Mouse (Mus musculus) adrenal gland, adult (tissue): ENCODE results near the gene Fndc7.

Source experiments
- DNase-seq, 2 experiments: peaks; one replicate each; pipeline ENCODE4 v3.0.0; 2022 to 2023; ENCODE audit warnings: low spot score in 1 of 2; ENCODE audit not compliant: inconsistent age in 2 of 2

The Fndc7 gene

DNA sequence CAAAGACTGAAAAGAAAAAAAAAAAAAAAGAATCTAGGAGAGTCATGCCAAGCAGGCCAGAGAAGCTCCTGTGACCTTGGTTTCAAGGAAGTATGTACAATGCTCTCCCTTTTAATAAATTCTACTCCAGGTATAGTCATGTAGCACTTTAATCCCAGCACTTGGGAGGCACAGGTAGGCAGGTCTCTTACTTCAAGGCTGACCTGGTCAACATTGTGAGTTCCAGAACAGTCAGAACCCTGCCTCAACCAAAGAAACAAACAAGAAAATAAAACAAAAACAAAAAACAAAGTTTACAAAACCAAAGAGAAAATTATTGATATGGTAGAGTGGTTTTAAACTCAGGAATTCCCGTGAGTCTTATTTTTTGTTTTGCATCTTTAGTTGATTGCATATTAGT lies at the start of gene Fndc7:
TSS of gene Fndc7 (minus strand) at position 101 of the 400 bp plus-strand sequence.
- DNase-seq, result no peak

DNA sequence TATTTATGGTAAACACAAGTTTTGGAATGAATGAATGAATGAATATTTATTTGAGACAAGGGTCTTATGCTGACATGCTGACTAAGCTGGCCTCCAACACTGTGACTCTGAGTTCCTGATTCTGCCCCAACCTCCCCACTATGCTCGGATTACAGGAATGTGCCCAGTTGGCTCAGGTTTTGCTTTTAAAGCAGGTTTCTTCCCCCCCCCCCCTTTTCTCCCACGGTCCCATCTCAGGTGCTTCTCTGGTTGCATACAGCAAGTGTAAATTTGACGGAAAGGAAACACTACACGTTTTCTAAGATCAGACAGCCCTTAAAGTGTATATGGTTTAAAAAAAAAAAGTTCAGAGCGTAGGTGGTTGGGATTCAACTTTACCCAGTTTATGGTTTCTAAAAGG lies 49.8 kb upstream of the Fndc7 start, which contains the start of gene Henmt1:
TSS of gene Henmt1 (plus strand) at position 301 of the 400 bp plus-strand sequence.
- DNase-seq, result no peak

DNA sequence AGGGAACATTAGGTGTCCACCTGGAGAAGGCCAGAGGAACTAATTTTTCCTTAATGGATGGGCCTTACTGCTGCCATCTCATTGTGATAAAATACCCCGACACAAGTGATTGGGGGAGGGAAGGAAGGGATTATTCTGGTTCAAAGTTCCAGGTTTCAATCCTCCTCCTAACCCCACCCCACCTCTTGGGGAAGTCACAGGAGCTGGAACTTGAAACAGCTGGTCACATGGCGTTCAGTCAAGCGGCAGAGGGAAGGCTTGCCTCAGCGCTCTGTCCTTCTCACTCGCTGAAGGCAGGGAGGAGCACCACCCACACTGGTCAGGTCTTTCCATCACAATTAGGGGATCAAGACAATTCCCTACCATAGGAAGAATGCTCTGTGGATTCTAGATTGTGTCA lies 48.9 kb upstream of the Fndc7 start:
- DNase-seq, result no peak

DNA sequence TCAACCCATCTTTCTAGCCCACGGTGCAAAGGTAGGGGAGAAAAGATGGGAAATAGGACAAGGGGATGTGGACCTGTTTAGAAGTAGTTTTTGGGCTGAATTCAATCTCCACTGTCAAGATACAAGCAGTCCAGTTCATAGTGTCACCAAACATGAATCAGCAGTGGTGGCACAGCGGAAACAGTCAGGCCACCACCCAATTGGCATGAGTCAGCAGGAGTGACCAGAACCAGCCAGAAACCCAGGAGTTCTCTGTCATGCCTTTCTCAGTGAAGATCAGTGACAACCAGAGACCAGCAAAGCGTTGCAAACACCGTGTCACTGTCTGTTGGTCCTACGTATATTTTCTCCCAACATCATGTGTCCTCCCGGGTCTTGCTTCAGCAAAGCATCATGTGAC lies 43.7 kb upstream of the Fndc7 start:
- DNase-seq, result peak in 1 of 2 experiments; percentile 15

DNA sequence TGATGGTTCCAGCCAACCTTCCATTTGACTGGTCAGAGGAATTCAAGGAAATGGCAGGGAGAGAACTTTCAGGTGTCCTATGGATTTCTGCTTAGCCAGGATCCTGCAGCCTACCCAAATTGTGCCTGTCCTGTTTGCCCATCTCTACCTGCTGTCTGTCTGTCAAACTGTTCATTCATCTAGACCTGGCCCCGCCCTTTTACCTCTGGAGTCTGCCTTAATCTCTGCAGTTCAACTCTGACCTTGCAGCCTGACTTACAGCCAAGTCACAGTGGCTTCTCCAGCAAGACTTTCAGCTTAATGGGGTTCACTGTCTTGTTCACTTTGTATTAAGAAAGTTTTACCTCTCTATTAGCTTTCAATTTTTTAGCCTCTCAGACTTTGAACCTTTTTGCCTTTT lies 36.5 kb upstream of the Fndc7 start:
- no peak for DNase-seq

DNA sequence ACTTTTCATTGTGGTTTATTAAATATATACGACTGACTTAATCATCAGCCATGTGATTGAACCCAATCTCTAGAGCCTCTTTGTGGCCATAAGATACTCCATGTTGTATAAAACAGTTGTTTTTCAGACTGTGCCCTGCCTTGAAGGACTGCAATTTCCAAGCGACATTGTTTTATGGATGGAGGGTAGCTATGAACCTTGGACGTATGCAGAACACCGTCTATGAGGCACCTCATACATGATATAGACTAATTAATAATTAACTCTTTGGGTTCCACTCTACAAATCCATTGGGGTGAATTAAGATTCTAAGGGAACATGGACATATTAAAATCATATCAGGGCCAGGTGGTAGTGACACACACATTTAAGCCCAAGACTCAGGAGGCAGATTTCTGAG lies 35.9 kb upstream of the Fndc7 start:
- no peak for DNase-seq

DNA sequence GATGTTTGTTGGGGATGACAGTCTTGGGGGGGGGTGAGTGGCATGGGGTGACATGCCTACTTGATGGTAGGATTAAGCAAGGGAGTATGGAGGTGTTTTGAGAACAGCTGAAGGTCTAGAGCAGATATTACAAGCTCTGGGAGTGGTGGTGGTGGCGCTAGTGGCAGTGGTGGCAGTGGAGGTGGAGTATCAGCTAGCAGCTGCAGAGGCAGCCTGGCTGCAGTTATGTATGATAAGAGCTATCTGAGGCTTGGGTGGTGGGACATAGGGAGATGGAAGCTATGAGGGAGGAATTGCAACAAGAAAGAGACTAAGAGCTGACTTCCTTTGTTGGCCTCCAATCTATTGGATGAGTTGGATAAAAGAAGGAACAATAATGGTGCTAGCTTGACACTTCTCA lies 32.0 kb upstream of the Fndc7 start:
- DNase-seq, result no peak

DNA sequence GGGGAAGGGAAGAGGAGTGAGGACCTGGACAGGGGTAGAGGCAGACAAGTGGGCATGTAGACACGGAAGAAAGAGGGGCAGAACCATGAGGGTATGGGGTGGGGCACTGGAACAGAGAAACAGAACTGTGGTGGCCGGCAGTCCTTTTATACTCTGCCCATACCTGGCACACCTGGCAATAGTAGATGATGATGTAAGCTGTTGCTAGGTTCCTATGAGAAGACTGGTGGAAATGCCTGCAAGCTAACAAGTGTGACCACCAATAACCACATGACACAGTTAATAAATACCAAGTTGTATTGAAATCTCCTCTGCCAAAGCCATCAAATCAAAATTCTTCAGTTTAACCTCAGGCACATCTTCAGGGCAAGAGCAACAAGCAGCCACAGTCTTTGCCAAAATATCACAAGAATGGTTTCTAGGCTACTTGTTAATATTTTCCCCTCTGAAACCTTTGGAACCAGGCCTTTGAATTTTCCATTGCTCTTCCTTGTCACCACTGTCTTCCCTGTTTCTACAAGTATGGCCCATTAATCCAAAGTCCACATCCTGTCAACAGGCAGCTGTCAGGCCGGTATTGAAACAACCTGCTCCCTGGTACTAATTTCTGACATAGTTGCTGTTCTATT lies 30.7 kb upstream of the Fndc7 start:
- DNase-seq, result no peak

DNA sequence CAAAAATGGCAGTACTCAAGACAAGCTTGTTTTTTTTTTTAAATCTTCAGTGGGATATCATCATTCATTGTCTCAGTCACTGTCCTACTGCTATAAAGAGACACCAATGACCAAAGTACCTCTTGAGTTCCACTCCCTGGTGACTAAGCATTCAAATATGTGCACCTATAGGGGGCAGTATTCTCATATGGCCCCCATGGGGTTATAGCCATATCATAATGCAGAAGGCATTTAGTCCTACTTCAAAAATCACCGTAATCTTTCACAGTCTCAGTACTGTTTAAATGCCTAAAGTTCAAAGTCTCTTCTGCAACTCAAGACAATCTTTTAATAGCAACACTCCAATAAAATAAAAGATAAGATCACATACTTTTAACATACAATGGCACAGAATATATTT lies 29.0 kb upstream of the Fndc7 start:
- no peak for DNase-seq

DNA sequence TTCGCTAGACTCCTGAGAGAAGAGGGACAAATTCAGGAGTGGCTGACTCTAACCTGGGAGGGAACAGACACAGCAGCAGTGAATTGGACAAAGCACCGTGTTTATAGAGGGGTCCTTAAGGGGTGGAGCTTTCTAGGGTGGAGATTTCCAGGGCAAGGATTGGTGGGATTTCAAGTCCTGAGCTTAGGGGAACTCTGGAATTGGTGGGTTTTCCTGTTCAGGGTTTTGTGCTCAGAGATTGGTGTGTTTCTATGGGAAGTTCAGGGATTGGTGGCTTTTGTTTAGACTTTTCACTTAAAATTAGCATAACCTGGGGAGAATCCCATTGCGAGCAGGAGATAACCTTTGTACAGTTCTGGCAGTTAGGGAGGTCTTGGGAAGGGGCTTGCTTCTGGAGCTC lies 28.2 kb upstream of the Fndc7 start:
- no peak for DNase-seq

DNA sequence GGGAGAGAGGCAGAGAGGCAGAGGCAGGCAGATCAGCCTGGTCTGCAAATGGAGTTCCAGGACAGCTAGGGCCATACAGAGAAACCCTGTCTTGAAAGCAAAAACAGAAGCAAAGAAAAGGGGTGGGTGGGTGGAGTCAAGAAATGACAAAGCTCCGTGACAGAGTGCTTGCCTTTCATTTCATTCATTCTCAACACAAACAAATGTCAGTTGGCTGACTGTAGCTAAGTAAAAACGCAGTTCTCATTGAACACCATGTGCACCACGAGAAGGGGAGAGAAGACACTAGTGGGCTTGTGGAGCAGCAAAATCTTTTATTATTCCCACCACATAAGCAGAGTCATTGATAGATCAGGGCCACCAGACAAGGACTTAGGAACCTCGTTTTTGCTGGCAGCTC lies 27.0 kb upstream of the Fndc7 start:
- no peak for DNase-seq

DNA sequence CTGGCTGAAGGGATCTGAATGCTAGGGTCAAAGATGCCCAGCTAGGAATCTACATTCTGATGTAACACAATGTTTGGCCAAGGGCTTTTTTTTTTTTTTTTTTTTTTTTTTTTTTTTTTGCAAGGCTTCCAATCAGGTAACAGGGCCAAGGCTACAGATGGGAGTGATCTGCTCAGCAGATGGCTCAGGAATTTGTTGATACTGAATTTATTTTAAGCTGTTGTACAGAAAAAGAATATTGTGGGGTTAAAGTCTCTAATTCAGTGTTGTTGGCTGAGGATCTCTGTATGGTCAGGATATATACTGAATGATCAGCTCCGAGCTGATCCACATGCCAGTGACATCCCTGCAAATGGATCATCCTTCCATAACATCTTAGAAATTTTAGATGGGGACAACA lies 26.2 kb upstream of the Fndc7 start:
- no peak for DNase-seq

DNA sequence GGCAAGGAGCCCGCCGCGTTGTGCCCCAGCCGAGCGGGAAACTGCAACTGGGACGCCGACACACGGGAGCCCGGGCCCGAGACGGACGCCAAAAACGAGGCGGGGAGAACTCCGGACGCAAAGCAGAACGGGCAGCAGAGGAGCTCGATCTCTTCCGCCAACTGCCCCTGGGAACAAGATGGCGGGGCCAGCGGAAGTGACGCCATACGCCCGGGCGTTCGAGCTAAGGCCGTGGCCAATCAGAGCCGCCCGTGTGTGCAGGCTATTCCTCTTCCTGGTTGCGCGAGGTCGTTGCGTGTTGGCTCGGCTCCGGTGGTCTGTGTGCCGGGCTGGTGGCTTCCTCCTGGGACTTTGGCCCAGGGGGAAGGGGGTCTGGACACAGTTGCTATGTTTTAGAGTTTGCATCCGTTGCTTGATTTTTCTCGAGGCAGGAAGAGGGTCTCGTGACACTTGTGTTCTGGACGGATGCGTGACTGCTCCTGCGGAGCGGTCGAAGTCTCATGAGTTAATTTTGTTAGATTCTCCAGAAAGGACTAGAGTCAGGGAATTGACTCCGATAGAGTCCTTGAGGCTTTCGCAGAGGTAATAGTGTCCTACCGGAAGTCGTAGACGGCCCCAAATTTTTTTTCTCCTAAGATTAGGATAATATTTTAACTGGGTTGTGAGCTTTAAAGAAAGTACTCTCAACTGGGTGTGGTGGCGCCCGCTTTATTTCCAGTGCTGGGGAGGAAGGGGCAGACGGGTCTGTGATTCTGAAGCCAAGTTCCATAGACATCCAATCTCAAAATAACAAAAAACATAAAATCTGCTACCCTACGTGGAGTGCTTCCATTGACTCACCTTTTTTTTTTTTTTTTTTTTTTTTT lies 22.0 kb upstream of the Fndc7 start, which contains the start of gene Prpf38b:
TSS of gene Prpf38b (minus strand) at position 180 of the 866 bp plus-strand sequence.
- peak; percentile 96 to 98 for DNase-seq

DNA sequence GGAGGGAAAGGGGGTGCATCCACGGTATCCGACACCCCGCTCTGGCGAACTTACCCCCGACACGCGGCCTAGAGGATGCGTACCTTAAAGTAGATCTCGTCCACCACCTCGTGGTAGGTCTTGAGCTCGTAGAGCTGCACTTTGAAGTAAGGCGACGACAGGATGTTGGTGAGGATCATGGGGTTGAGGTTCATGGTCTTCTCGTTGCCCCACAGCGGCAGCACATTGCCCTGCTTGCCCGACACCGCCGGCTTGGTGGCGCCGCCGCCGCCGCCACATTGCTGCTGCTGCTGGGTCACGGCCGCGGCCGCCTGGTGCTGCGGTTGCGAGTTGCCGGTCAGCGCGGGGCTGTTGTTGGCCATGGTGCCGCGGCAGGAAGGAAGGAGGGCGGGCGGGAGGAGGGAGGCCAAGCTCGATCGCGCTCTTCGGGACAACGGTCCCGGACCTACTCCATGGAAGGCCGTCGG lies 21.3 kb upstream of the Fndc7 start:
- peak; percentile 69 to 90 for DNase-seq

DNA sequence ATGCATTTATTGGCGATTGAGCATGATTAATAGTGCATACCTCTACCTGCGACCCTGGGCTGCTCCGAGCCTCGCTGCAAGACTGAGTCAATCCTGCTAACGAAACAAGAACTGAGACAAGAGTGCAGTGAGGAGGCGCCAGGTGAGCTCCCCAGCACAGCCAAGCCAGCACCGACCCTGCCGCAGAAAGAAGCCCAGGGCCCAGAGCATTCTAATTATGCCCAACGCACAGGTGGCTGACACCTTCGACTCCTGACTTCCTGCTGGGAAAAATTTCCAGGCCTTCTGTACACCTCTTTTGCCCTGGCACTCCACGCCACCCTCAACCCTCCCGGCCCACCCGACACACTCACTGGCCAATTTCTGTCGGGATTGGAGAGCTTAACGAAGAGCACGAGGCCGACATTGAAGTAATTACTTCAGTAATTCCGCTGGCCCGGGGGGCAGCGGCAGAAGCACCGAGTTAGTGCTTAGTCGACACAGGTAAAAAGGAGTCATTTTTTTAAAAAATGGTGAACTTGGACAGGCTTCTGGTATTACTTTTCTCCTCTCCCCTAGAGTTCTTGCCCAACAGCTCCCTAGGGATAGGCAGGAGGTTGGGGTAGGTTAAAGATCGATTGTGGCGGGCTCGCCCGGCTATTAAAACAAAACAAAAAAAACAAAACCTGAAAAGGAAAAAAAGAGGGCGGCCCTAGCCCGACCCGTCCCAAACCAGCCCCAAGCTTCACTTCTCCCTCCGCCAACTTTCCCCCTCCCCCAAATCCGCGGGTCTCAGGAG lies 20.7 kb upstream of the Fndc7 start:
- DNase-seq, result peak; percentile 31 to 66

DNA sequence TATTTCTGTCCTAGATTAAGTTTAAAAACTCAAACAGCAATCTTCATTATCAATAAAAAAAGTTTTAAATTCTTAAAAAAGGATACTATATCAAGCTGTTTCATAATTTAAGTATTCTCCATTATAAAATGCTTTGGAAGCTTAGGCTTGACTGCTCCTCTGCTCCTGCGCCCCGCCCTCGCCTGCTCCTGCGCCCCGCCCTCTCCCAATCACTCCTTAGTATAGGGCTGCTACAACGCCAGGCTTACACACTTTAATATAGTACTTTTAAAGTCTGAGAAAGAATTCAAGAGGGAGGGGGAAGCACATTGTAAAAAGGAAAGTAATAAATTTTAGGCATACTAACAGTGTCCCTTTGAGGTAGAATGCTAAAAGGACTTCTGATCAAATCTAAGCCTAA lies 13.1 kb upstream of the Fndc7 start:
- DNase-seq, result no peak

DNA sequence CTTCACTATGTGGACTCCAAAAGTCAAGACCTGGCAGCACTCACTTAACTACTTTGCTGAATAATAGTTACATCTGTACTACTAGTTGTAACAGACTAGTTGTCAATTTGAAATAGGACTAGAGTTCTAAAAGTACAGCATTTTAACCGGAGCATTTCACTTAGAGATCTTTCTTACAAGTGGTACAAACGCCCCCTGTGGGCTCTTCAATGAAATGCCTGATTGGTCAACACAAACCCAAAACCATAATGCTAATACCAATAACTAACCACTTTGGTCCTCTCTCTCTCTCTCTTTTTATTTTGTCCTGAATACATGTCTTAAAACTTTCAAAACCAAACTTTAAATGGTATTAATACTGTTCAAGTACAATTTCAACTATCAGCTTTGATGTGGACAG lies 12.2 kb upstream of the Fndc7 start:
- DNase-seq, result peak in 1 of 2 experiments; percentile 48

DNA sequence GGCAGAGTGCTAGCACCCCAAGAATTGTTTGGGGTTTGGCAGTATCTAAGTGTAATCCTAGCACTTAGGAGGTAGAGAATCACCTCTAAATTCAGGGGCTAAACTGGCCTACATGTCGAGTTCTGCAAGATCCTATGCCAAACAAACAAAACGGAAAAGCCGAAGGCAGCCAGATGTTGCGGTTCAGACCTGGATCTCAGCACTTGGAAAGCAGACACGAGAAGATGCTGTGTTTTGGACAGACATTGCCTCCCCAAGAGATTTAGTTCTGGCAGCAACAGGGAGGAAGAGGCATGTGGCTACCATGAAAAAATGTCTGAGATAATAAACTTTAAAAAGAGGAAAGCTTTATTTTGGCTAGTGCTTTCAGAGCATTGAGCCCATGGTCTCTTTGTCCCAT lies 10.9 kb upstream of the Fndc7 start:
- DNase-seq, result peak in 1 of 2 experiments; percentile 26

DNA sequence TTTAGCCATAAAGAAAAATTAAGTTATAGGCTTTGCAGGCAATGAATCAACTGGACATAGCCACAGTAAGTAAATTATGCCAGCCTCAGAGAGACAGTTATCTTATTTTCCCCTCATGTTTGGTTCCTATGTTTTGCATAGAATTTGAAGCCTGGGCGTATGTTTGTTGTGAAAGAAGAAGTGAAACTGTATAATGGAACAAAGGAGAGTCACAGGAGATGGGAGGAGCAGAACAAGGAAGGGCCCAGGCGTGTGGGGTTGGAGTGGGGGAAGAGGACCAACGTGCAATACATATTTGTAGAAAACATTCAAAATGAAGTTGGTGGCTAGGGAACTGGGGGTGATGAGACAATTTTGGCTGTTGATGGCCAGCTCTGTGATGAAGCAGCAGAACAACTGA lies 10.3 kb upstream of the Fndc7 start:
- peak in 1 of 2 experiments; percentile 29 for DNase-seq

DNA sequence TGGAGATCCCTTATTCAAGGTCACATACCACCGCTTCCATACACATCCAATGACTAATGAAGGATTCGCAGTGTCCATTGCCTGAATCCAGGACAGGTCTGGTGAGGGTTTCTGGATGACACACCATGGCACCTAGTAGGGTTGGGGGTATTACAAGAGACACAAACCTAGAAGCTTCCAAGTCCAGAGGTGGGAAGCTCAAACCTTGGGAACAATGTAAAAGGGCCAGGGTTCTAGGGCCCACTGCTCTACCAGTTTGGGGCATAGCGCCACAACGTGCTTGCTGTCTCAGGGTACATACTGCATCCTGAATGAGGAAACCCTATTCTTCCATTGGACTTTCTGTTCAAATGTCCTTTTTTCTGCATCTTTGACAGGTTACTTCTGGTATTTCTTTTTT lies 8.8 kb upstream of the Fndc7 start:
- no peak for DNase-seq

DNA sequence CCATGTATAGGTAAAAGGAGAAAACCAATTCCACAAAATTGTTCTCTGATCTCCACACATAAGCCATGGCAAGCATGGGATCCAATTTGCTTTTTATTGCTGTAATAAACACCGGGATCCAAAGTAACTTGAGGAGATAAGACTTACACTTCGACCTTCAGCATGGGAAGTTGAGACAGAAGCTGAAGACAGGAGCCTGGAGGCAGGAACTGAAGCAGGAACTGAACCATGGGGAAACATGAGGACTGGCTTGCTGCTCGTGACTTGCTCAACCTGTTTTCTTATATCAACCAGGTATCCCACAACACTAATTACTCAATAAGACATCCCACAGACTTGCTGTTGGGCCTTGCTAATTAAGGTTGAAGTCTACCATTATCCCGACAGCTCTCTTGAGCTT lies 3.1 kb upstream of the Fndc7 start:
- no peak for DNase-seq

DNA sequence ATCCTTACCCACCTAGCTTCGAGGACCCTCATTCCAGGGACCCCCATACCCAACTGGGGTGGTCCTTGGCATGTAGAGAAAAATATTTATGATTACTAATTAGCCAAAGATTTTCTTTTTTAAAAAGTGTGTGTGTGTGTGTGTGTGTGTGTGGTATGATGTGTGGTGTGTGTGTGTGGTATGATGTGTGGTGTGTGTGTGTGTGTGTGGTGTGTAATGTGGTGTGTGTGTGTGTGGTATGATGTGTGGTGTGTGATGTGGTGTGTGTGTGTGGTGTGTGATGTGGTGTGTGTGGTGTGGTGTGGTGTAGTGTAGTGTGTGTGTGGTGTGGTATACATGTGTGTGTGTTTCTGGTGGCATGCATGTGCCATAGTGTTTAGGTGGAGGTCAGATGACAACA lies 2.3 kb upstream of the Fndc7 start:
- DNase-seq, result no peak
